Mouse (Mus musculus) midbrain, embryonic 12.5 days (tissue): Measurements from ENCODE around the gene Tjp3. TPM values are rescaled to one million over a fixed set of nuclear protein-coding genes. Genes with fewer than 3 reads are reported as not detected.

Source experiments
- ATAC-seq: fragments of 200-750 bp; cut with Nextera tagmentation; 2 replicates; pipeline ENCODE4 v1.8.0; 2017; ENCODE audit warnings: low read depth, moderate TSS enrichment, moderate library complexity; ENCODE audit not compliant: low FRiP score
- H3K27ac ChIP-seq: fragments of 300-500 bp; sonication (generic); replicated peaks from 2 replicates; pipeline ENCODE4 v1.5.1; 2016; ENCODE audit warnings: mild to moderate bottlenecking
- H3K27me3 ChIP-seq: fragments of 300-500 bp; sonication (generic); 2 replicates; pipeline ENCODE4 v1.6.1; 2016; ENCODE audit warnings: mild to moderate bottlenecking
- H3K36me3 ChIP-seq: fragments of 300-500 bp; sonication (generic); 2 replicates; pipeline ENCODE4 v1.6.1; 2016
- H3K4me1 ChIP-seq: fragments of 300-500 bp; sonication (generic); 2 replicates; pipeline ENCODE4 v1.6.1; 2016
- H3K4me2 ChIP-seq: fragments of 300-500 bp; sonication (generic); replicated peaks from 2 replicates; pipeline ENCODE4 v1.6.1; 2016; ENCODE audit warnings: mild to moderate bottlenecking, moderate library complexity
- H3K4me3 ChIP-seq: fragments of 300-500 bp; sonication (generic); 2 replicates; pipeline ENCODE4 v1.5.1; 2016; ENCODE audit warnings: mild to moderate bottlenecking
- H3K9ac ChIP-seq: fragments of 300-500 bp; sonication (generic); replicated peaks from 2 replicates; pipeline ENCODE4 v1.6.1; 2016; ENCODE audit warnings: mild to moderate bottlenecking, moderate library complexity
- H3K9me3 ChIP-seq: fragments of 300-500 bp; sonication (generic); 2 replicates; pipeline ENCODE4 v1.6.1; 2016; ENCODE audit warnings: mild to moderate bottlenecking
- WGBS: fragments of 180-500 bp; shearing (Covaris S2); methylation state at CpG from one replicate; pipeline ENCODE4 v1.1.7; 2016; 5-methylcytosine and 5-hydroxymethylcytosine counted together
- polyA plus RNA-seq: library from polyadenylated mRNA; unstranded; fragments of >200 nt; fragmentation: Nextera tagmentation; extraction: Ambion mirVana; gene quantifications from 2 replicates; pipeline ENCODE4 v1.2.1, GENCODE M21; 2016

The Tjp3 gene
- polyA plus RNA-seq, 1 experiment from 2014 or later: 7.5 TPM

GRCm38 (mm10) chr10:81293334-81294030 lies 2.1 kb upstream of the Tjp3 start:
- Histone ChIP-seq H3K4me1 (peaks cover 35% of the 10 kb centered on the region), H3K4me2 (peak overlapping the region; percentile 93), H3K9ac (peak overlapping the region; percentile 89), H3K9me3 (no peaks in the 10 kb centered on the region), H3K27ac (peak overlapping the region; percentile 86), H3K4me3 (peak overlapping the region; percentile 88), H3K36me3 (no peaks in the 10 kb centered on the region), H3K27me3 (peaks cover 28% of the 10 kb centered on the region)
- 3% methylated on average over 25 of the region's 25 CpGs for whole genome bisulfite sequencing
- no peak; the same call in 1 of the 2 replicates for ATAC-seq

- Histone ChIP-seq H3K9me3 (no peaks in the 10 kb centered on the region), H3K36me3 (no peaks in the 10 kb centered on the region), H3K4me1 (peaks cover 35% of the 10 kb centered on the region), H3K9ac (peak within 1 kb of the TSS; percentile 89), H3K27ac (peak within 1 kb of the TSS; percentile 86), H3K4me3 (peak within 1 kb of the TSS; percentile 88), H3K27me3 (peaks cover 35% of the 10 kb centered on the region), H3K4me2 (peak within 1 kb of the TSS; percentile 93)
- peak; percentile 94 for ATAC-seq
- WGBS: under 1% methylated on average over 70 of the region's 80 CpGs
These were observed 1.4 kb upstream of the Tjp3 start, which contains the start of gene Pip5k1c for GRCm38 (mm10) chr10:81292554-81293333. TSS of gene Pip5k1c (plus strand) at chr10:81292963.

- no peak overlapping the region for H3K4me2 ChIP-seq
- no peak overlapping the region for H3K27ac ChIP-seq
- H3K36me3 ChIP-seq: no peaks in the 10 kb centered on the region
- H3K9ac ChIP-seq: no peak overlapping the region; the same call in 1 of the 2 replicates
- 15% methylated on average over 24 of the region's 24 CpGs for WGBS
- no peaks in the 10 kb centered on the region for H3K9me3 ChIP-seq
- peaks cover 34% of the 10 kb centered on the region for H3K4me1 ChIP-seq
- H3K4me3 ChIP-seq: no peak overlapping the region
- H3K27me3 ChIP-seq: peaks cover 39% of the 10 kb centered on the region
- no peak for ATAC-seq
These were observed 502 bp downstream of the Tjp3 start for GRCm38 (mm10) chr10:81290698-81291460.

GRCm38 (mm10) chr10:81289811-81290210 lies 1.6 kb downstream of the Tjp3 start:
- no peak overlapping the region for H3K27ac ChIP-seq
- H3K36me3 ChIP-seq: no peaks in the 10 kb centered on the region
- no peak overlapping the region for H3K4me3 ChIP-seq
- ATAC-seq: no peak
- H3K27me3 ChIP-seq: peaks cover 47% of the 10 kb centered on the region
- H3K9ac ChIP-seq: 0 out of 2 replicates have a peak overlapping the region, but pooled peaks have one; percentile 15
- H3K4me2 ChIP-seq: no peak overlapping the region
- WGBS: 64% methylated on average over 14 of the region's 14 CpGs
- H3K9me3 ChIP-seq: no peaks in the 10 kb centered on the region
- H3K4me1 ChIP-seq: peaks cover 28% of the 10 kb centered on the region

- H3K4me3 ChIP-seq: no peak overlapping the region
- H3K27me3 ChIP-seq: peaks cover 53% of the 10 kb centered on the region
These were observed 2.1 kb downstream of the Tjp3 start for GRCm38 (mm10) chr10:81289278-81289677.

GRCm38 (mm10) chr10:81288601-81289000 lies 2.8 kb downstream of the Tjp3 start:
- Histone ChIP-seq H3K9ac (no peak overlapping the region), H3K4me3 (no peak overlapping the region), H3K4me1 (peaks cover 16% of the 10 kb centered on the region), H3K27ac (no peak overlapping the region), H3K27me3 (peaks cover 59% of the 10 kb centered on the region), H3K36me3 (no peaks in the 10 kb centered on the region), H3K4me2 (no peak overlapping the region), H3K9me3 (no peaks in the 10 kb centered on the region)
- ATAC-seq: no peak
- WGBS: 28% methylated on average over 6 of the region's 6 CpGs

More at GRCm38 (mm10) chr10:81289278-81289677, 2.1 kb downstream of the Tjp3 start:
- WGBS: 5% methylated on average over 7 of the region's 7 CpGs
- Histone ChIP-seq H3K36me3 (no peaks in the 10 kb centered on the region), H3K9ac (no peak overlapping the region), H3K4me2 (no peak overlapping the region), H3K9me3 (no peaks in the 10 kb centered on the region), H3K4me1 (peaks cover 22% of the 10 kb centered on the region), H3K27ac (no peak overlapping the region)
- no peak for ATAC-seq

GRCm38 (mm10) chr10:81287513-81288157 lies 3.7 kb downstream of the Tjp3 start:
- no peak for ATAC-seq
- Histone ChIP-seq H3K4me3 (no peak overlapping the region), H3K27ac (no peak overlapping the region), H3K9me3 (no peaks in the 10 kb centered on the region), H3K9ac (no peak overlapping the region), H3K27me3 (peaks cover 68% of the 10 kb centered on the region), H3K36me3 (no peaks in the 10 kb centered on the region), H3K4me1 (peaks cover 13% of the 10 kb centered on the region; the same call in 1 of the 2 replicates), H3K4me2 (no peak overlapping the region)
- 61% methylated on average over 8 of the region's 8 CpGs for WGBS

GRCm38 (mm10) chr10:81286586-81286985 lies 4.8 kb downstream of the Tjp3 start:
- peaks cover 13% of the 10 kb centered on the region; the same call in 1 of the 2 replicates for H3K4me1 ChIP-seq
- H3K36me3 ChIP-seq: no peaks in the 10 kb centered on the region
- no peak for ATAC-seq
- H3K4me3 ChIP-seq: no peak overlapping the region
- peaks cover 65% of the 10 kb centered on the region for H3K27me3 ChIP-seq
- no peak overlapping the region for H3K4me2 ChIP-seq
- H3K9me3 ChIP-seq: no peaks in the 10 kb centered on the region
- H3K9ac ChIP-seq: no peak overlapping the region
- H3K27ac ChIP-seq: no peak overlapping the region
- WGBS: 48% methylated on average over 6 of the region's 6 CpGs

- Histone ChIP-seq H3K4me3 (peak overlapping the region; percentile 50), H3K9ac (peak overlapping the region; percentile 56), H3K27me3 (peaks cover 65% of the 10 kb centered on the region), H3K9me3 (no peaks in the 10 kb centered on the region), H3K36me3 (no peaks in the 10 kb centered on the region), H3K4me2 (peak overlapping the region; percentile 72), H3K27ac (no peak overlapping the region), H3K4me1 (peaks cover 10% of the 10 kb centered on the region; the same call in 1 of the 2 replicates)
- ATAC-seq: peak; percentile 75
- 2% methylated on average over 54 of the region's 54 CpGs for WGBS
These were observed 5.5 kb downstream of the Tjp3 start for GRCm38 (mm10) chr10:81285694-81286450.

GRCm38 (mm10) chr10:81284719-81285118 lies 6.7 kb downstream of the Tjp3 start:
- Histone ChIP-seq H3K4me1 (peaks cover 5% of the 10 kb centered on the region; the same call in 1 of the 2 replicates), H3K9me3 (no peaks in the 10 kb centered on the region), H3K27ac (no peak overlapping the region), H3K36me3 (no peaks in the 10 kb centered on the region), H3K27me3 (peaks cover 65% of the 10 kb centered on the region), H3K4me2 (peak overlapping the region; percentile 72), H3K4me3 (no peak overlapping the region), H3K9ac (no peak overlapping the region)
- 15% methylated on average over 17 of the region's 17 CpGs for WGBS
- ATAC-seq: no peak

GRCm38 (mm10) chr10:81284189-81284588 lies 7.2 kb downstream of the Tjp3 start:
- Histone ChIP-seq H3K4me2 (no peak overlapping the region), H3K9me3 (no peaks in the 10 kb centered on the region), H3K9ac (no peak overlapping the region), H3K27ac (no peak overlapping the region), H3K27me3 (peaks cover 62% of the 10 kb centered on the region), H3K4me1 (peaks cover 5% of the 10 kb centered on the region; the same call in 1 of the 2 replicates), H3K36me3 (no peaks in the 10 kb centered on the region), H3K4me3 (no peak overlapping the region)
- WGBS: 58% methylated on average over 6 of the region's 6 CpGs
- no peak for ATAC-seq
